Mouse (Mus musculus): ENCODE measurements at regions not wholly inside any gene's neighbourhood (a gene's known extent, or its start where the extent isn't known, plus 50 kb on each side); places are given as distances from the start of the nearest gene placed in this dataset.
"Not testable (repeated sequence)": the region's sequence is repeated elsewhere in the genome, so short reads cannot be mapped to it uniquely, and the experiment has no call there.

GRCm38 (mm10) chr7:95999189-95999588 lies 171.9 kb upstream of the Tenm4 start:
- WGBS = 22% methylated on average over 4 of the region's 4 CpGs
- ATAC-seq (ENCODE audit: low read depth) = no peak
- H3K4me2 ChIP-seq = no peak overlapping the region

GRCm38 (mm10) chr7:96002401-96002800 lies 168.6 kb upstream of the Tenm4 start:
- H3K9me3 ChIP-seq = no peaks in the 10 kb centered on the region
- no peak overlapping the region for H3K4me3 ChIP-seq

More at GRCm38 (mm10) chr7:95999189-95999588, 171.9 kb upstream of the Tenm4 start:
- Histone ChIP-seq H3K4me3 (no peak overlapping the region), H3K4me1 (replicated peaks) (peaks cover 4% of the 10 kb centered on the region), H3K27me3 (no peaks in the 10 kb centered on the region; the same call in 1 of the 2 replicates), H3K36me3 (no peaks in the 10 kb centered on the region), H3K27ac (replicated peaks) (no peak overlapping the region), H3K9ac (no peak overlapping the region), H3K9me3 (no peaks in the 10 kb centered on the region)

DNA sequence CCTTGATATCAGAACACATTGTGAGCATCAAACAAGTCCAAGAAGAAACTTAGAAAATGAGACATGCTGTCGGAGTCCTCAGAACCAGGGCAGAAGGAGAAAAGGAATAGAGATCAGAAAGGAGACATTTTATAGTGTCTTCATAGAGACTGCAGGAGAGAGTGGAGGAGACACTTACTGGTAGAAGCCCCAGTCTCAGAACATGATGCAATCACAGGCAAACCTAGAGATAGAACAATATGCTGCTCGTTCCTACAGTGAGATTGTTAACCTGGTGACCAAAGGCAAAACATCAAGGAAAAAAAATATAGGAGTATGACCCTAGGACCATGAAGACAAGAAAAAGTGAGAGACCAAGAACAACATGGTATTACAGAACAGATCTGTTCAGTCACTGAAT lies 164.7 kb upstream of the Tenm4 start:
- no peak overlapping the region for H3K4me2 ChIP-seq
- H3K27me3 ChIP-seq = no peaks in the 10 kb centered on the region
- no peaks in the 10 kb centered on the region for H3K36me3 ChIP-seq
- 89% methylated on average over 2 of the region's 2 CpGs for WGBS
- H3K9me3 ChIP-seq = no peaks in the 10 kb centered on the region
- no peak overlapping the region for H3K4me3 ChIP-seq
- ATAC-seq (ENCODE audit: low read depth) = no peak
- H3K9ac ChIP-seq = no peak overlapping the region
- no peak overlapping the region for H3K27ac ChIP-seq (replicated peaks)
- no peaks in the 10 kb centered on the region for H3K4me1 ChIP-seq (replicated peaks)

More at GRCm38 (mm10) chr7:96002401-96002800, 168.6 kb upstream of the Tenm4 start:
- no peak for ATAC-seq (ENCODE audit: low read depth)
- H3K27ac ChIP-seq (replicated peaks) = no peak overlapping the region
- H3K36me3 ChIP-seq = no peaks in the 10 kb centered on the region
- no peak overlapping the region for H3K9ac ChIP-seq
- H3K27me3 ChIP-seq = no peaks in the 10 kb centered on the region; the same call in 1 of the 2 replicates
- no peak overlapping the region for H3K4me2 ChIP-seq
- peaks cover 4% of the 10 kb centered on the region for H3K4me1 ChIP-seq (replicated peaks)
- 76% methylated on average over 5 of the region's 5 CpGs for WGBS

DNA sequence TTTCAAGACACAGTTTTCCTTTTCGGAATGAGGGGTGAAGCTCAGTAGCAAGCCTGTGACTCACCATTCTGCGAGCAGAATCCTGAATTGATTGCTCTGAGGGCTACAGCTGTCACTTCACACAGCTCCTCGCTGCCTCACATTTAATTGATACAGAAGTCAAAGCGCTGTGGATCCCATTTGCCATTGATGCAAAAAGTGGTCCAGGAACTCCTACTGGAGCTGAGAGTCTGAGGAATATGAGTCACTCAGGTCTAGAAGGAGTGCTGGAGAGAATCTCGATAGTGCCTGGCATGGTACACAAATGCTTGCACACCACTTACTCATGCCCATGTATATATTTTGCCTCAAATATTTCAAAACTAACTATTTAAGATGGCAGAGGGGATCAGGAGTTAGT lies 158.0 kb upstream of the Tenm4 start:
- H3K36me3 ChIP-seq = no peaks in the 10 kb centered on the region
- no peak overlapping the region for H3K4me3 ChIP-seq
- no peaks in the 10 kb centered on the region for H3K27me3 ChIP-seq
- no peaks in the 10 kb centered on the region for H3K4me1 ChIP-seq (replicated peaks)
- 78% methylated on average over 5 of the region's 5 CpGs for WGBS
- no peak for ATAC-seq (ENCODE audit: low read depth)
- H3K4me2 ChIP-seq = no peak overlapping the region
- no peak overlapping the region for H3K9ac ChIP-seq
- no peak overlapping the region for H3K27ac ChIP-seq (replicated peaks)
- H3K9me3 ChIP-seq = no peaks in the 10 kb centered on the region

DNA sequence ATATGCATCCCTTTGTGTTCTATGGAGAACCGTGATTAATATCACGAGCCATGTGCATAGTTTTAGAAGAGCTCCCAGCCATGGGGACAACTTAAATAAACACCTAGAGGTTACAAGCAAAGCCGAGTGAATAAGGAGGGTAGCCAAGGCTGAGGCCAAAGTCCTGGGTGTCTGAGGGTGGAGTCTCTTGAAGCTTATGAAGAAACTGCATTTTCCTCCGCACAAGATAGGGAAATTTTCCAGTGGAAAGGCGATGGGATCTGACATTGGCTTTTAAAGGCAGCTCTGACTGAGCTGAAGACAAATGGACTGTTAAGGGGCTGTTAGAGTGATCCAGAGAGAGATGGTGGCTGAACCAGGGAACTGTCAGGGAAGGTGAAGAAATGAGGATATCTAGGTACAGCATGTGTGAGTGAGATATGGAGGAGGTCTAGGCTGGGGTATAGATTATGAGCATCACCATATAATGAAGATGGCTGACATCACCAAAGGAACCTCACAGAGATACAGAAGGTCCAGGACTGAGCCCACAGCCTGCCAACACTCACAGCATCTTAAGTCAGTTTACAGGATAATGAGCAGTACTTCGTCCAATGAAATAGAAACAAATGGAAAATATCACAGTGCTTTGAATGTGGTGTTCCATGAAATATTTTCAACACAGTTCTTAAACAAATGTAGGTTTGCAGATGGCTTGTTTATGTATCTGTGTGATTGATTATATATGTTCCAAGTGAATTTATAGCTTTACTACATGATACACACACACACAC lies 153.7 kb upstream of the Tenm4 start:
- Histone ChIP-seq H3K9ac (no peak overlapping the region), H3K36me3 (no peaks in the 10 kb centered on the region), H3K4me2 (no peak overlapping the region), H3K27ac (replicated peaks) (no peak overlapping the region), H3K27me3 (no peaks in the 10 kb centered on the region), H3K4me1 (replicated peaks) (no peaks in the 10 kb centered on the region), H3K9me3 (no peaks in the 10 kb centered on the region), H3K4me3 (no peak overlapping the region)
- 91% methylated on average over 6 of the region's 6 CpGs for WGBS
- no peak for ATAC-seq (ENCODE audit: low read depth)

- Histone ChIP-seq H3K27ac (replicated peaks) (no peak overlapping the region), H3K27me3 (no peaks in the 10 kb centered on the region), H3K9me3 (no peaks in the 10 kb centered on the region), H3K4me1 (replicated peaks) (no peaks in the 10 kb centered on the region), H3K36me3 (no peaks in the 10 kb centered on the region), H3K9ac (no peak overlapping the region), H3K4me3 (no peak overlapping the region), H3K4me2 (no peak overlapping the region)
- 92% methylated on average over 3 of the region's 3 CpGs for WGBS
- ATAC-seq (ENCODE audit: low read depth) = no peak
These were observed 147.0 kb upstream of the Tenm4 start for GRCm38 (mm10) chr7:96024048-96024447.

DNA sequence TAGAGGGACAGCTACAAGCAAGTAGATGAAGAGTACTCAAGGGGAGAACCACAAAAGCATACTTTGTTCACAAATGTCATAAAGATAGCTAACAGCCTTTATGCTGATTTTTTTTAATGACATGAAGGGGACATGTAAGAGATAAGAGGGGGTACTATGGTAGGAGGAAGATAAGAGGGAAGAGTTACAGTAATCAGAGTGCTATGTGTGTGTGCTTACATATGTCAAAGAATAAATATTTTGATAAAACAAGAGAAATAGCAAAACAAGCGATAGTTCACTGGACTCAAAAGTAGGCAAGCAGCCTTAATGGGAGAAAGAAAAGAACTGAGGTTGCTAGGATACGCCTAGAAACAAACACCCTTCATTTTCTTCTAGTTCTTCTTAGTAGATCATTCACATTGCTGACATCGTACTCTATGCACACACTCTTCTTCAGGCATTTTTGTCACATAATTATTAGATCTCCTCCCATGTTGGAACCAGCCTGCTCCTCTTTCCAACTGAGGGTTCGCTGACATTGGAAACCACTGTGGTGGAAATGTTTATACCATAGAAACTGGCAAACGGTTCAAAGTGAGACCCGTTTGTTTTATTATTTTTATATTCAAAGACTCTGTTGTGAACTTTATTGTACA lies 144.1 kb upstream of the Tenm4 start:
- H3K27ac ChIP-seq (replicated peaks) = no peak overlapping the region
- H3K9ac ChIP-seq = no peak overlapping the region
- ATAC-seq (ENCODE audit: low read depth) = no peak
- H3K4me1 ChIP-seq (replicated peaks) = no peaks in the 10 kb centered on the region
- no peak overlapping the region for H3K4me3 ChIP-seq
- no peaks in the 10 kb centered on the region for H3K36me3 ChIP-seq
- WGBS = 87% methylated on average over 6 of the region's 6 CpGs
- no peak overlapping the region for H3K4me2 ChIP-seq
- H3K9me3 ChIP-seq = no peaks in the 10 kb centered on the region
- no peaks in the 10 kb centered on the region for H3K27me3 ChIP-seq

DNA sequence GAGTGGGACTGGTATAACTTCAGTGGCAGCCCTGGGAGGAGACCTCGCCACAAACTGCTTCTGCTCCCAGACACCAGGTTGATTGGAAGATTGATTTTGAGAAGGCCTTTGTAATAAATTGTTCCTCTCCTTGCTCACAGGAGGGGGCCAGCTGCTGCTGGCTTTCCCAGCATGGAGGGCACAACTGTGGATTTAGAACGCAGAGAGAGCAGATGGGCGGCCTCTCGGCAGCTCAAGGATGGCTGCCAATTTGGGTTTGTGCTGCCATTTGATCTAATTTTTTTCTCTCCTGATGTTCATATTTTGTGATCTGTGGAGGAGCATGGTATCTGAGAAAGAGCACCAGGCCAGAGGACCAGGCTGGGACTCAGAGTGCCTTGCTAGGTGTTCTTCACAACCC lies 137.4 kb upstream of the Tenm4 start:
- Histone ChIP-seq H3K4me3 (no peak overlapping the region), H3K9ac (no peak overlapping the region), H3K27me3 (no peaks in the 10 kb centered on the region), H3K4me1 (replicated peaks) (no peaks in the 10 kb centered on the region), H3K36me3 (no peaks in the 10 kb centered on the region), H3K27ac (replicated peaks) (no peak overlapping the region), H3K4me2 (no peak overlapping the region), H3K9me3 (no peaks in the 10 kb centered on the region)
- ATAC-seq (ENCODE audit: low read depth) = no peak
- WGBS = 65% methylated on average over 4 of the region's 4 CpGs

DNA sequence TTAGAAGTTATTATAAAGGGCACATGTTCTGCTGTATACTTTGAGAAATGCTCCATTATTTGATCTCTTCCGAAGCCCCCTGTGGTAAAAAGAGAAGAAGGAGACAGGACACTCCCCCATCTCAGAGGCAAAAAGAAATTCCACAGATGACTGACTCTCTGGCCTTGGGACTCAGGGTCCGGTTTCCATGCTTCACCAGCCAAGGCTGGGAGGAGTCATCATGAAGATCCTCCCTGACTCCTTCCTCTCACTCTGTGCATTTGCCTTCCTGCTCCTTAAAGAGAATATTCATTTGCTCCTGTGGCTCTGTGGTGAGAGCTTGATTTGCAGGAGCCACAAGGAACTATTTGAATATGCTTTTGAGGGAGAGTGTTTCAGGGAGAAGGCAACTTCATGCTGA lies 135.6 kb upstream of the Tenm4 start:
- Histone ChIP-seq H3K4me3 (no peak overlapping the region), H3K4me2 (no peak overlapping the region), H3K9ac (no peak overlapping the region), H3K4me1 (replicated peaks) (no peaks in the 10 kb centered on the region), H3K27ac (replicated peaks) (no peak overlapping the region), H3K9me3 (no peaks in the 10 kb centered on the region), H3K27me3 (no peaks in the 10 kb centered on the region), H3K36me3 (no peaks in the 10 kb centered on the region)
- WGBS = 61% methylated on average over 2 of the region's 2 CpGs
- ATAC-seq (ENCODE audit: low read depth) = no peak

GRCm38 (mm10) chr7:96039628-96040027 lies 131.4 kb upstream of the Tenm4 start:
- no peak for ATAC-seq (ENCODE audit: low read depth)
- Histone ChIP-seq H3K9ac (no peak overlapping the region), H3K27ac (replicated peaks) (no peak overlapping the region), H3K4me2 (no peak overlapping the region), H3K36me3 (no peaks in the 10 kb centered on the region), H3K4me1 (replicated peaks) (no peaks in the 10 kb centered on the region), H3K27me3 (no peaks in the 10 kb centered on the region), H3K4me3 (no peak overlapping the region), H3K9me3 (no peaks in the 10 kb centered on the region)
- WGBS = 73% methylated on average over 6 of the region's 6 CpGs

GRCm38 (mm10) chr7:96041806-96042205 lies 129.2 kb upstream of the Tenm4 start:
- WGBS = 74% methylated on average over 4 of the region's 4 CpGs
- no peaks in the 10 kb centered on the region for H3K27me3 ChIP-seq
- no peaks in the 10 kb centered on the region for H3K36me3 ChIP-seq
- H3K4me2 ChIP-seq = no peak overlapping the region
- peaks cover 5% of the 10 kb centered on the region; the same call in 1 of the 2 replicates for H3K9me3 ChIP-seq
- no peaks in the 10 kb centered on the region for H3K4me1 ChIP-seq (replicated peaks)
- no peak overlapping the region for H3K9ac ChIP-seq
- no peak overlapping the region for H3K27ac ChIP-seq (replicated peaks)
- ATAC-seq (ENCODE audit: low read depth) = no peak
- H3K4me3 ChIP-seq = no peak overlapping the region

GRCm38 (mm10) chr7:96051631-96052030 lies 119.4 kb upstream of the Tenm4 start:
- Histone ChIP-seq H3K9me3 (peaks cover 9% of the 10 kb centered on the region), H3K4me2 (no peak overlapping the region), H3K4me3 (no peak overlapping the region), H3K4me1 (replicated peaks) (no peaks in the 10 kb centered on the region), H3K36me3 (no peaks in the 10 kb centered on the region), H3K27me3 (no peaks in the 10 kb centered on the region), H3K9ac (no peak overlapping the region), H3K27ac (replicated peaks) (no peak overlapping the region)
- 81% methylated on average over 1 of the region's 1 CpGs for WGBS
- ATAC-seq (ENCODE audit: low read depth) = no peak

DNA sequence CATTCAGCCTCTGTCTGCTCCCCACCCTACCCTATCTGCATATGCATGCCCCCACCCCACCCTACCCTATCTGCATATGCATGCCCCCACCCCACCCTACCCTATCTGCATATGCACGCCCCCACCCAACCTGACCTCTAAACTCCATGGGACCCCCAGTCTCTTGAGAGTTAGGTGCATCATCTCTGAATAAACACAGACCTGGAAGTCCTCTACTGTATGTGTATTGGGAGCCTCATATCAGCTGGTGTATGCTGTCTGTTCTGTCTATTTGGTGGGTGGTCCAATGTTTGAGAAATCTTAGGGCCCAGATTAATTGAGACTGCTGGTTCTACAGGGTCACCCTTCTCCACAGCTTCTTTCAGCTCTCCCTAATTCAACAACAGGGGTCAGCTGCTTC lies 109.4 kb upstream of the Tenm4 start:
- H3K9ac ChIP-seq; H3K36me3 ChIP-seq; H3K27ac ChIP-seq (replicated peaks); H3K9me3 ChIP-seq; ATAC-seq (ENCODE audit: low read depth); H3K27me3 ChIP-seq; H3K4me1 ChIP-seq (replicated peaks); H3K4me3 ChIP-seq; H3K4me2 ChIP-seq: not testable (repeated sequence)
- WGBS = 47% methylated on average over 1 of the region's 1 CpGs
